Mouse (Mus musculus) C2C12 (cell line): Measurements from ENCODE around the gene Eif5a. TPM values are rescaled to one million over a fixed set of nuclear protein-coding genes. Genes with fewer than 3 reads are reported as not detected.

ENCODE experiments used
- H3K27me3 ChIP-seq: one replicate; pipeline ENCODE4 v1.6.1; 2011; ENCODE audit not compliant: control insufficient read depth, insufficient read depth, insufficient read length
- H3K36me3 ChIP-seq: one replicate; pipeline ENCODE4 v1.6.1; 2011; ENCODE audit not compliant: control insufficient read depth, insufficient read depth
- H3K4me3 ChIP-seq: one replicate; pipeline ENCODE4 v1.5.1; 2011; ENCODE audit warnings: mild to moderate bottlenecking, control low read depth; ENCODE audit not compliant: poor library complexity, insufficient read depth, severe bottlenecking
- H3K79me2 ChIP-seq: one replicate; pipeline ENCODE4 v1.6.1; 2011; ENCODE audit not compliant: control insufficient read depth, insufficient read depth
- H3K79me3 ChIP-seq: one replicate; pipeline ENCODE4 v1.6.1; 2011; ENCODE audit warnings: low read depth, control low read depth
- H3ac ChIP-seq: one replicate; pipeline ENCODE3; 2011; ENCODE audit warnings: low read depth; ENCODE audit not compliant: control insufficient read depth, insufficient read length
- CEBPB ChIP-seq: IDR thresholded peaks from one replicate; pipeline ENCODE4 v1.6.1; 2011; ENCODE audit warnings: low read depth, mild to moderate bottlenecking, control low read depth, moderate library complexity
- CTCF ChIP-seq: IDR thresholded peaks from one replicate; pipeline ENCODE4 v1.5.1; 2011; ENCODE audit not compliant: control insufficient read depth, insufficient read depth, insufficient read length
- FOSL1 ChIP-seq: IDR thresholded peaks from one replicate; pipeline ENCODE4 v1.8.0; 2011; ENCODE audit warnings: mild to moderate bottlenecking, low read length; ENCODE audit not compliant: poor library complexity, insufficient read depth, severe bottlenecking
- MAX ChIP-seq: IDR thresholded peaks from one replicate; pipeline ENCODE4 v1.6.1; 2011; ENCODE audit warnings: mild to moderate bottlenecking, control low read depth
- MYOD1 ChIP-seq: IDR thresholded peaks from one replicate; pipeline ENCODE4 v1.6.1; 2011; ENCODE audit warnings: low read depth; ENCODE audit not compliant: control insufficient read depth, insufficient read length
- MYOG ChIP-seq: IDR thresholded peaks from one replicate; pipeline ENCODE4 v1.6.1; 2011; ENCODE audit not compliant: control insufficient read depth, insufficient read length; ENCODE audit errors: extremely low read depth
- USF1 ChIP-seq: IDR thresholded peaks from one replicate; pipeline ENCODE4 v1.6.1; 2011; ENCODE audit warnings: low read depth, mild to moderate bottlenecking, control low read depth, moderate library complexity
- polyA plus RNA-seq: library from polyadenylated mRNA; unstranded; fragments of >200 nt; fragmentation: generic; extraction: Trizol; gene quantifications from one replicate; pipeline ENCODE4 v1.2.1, GENCODE M21; 2012; ENCODE audit warnings: missing spikeins

The Eif5a gene
- polyA plus RNA-seq, 1 experiment: 2,142 TPM

- Histone ChIP-seq H3K36me3 (no peaks in the 10 kb centered on the region), H3K27me3 (no peaks in the 10 kb centered on the region), H3K79me2 (peaks cover 27% of the 10 kb centered on the region), H3ac (no peak overlapping the region), H3K4me3 (no peak overlapping the region), H3K79me3 (peaks cover 24% of the 10 kb centered on the region)
- TF ChIP-seq FOSL1: no peak
- no peak for TF ChIP-seq CEBPB
- TF ChIP-seq CTCF: no peak
- no peak for TF ChIP-seq MYOG
- TF ChIP-seq USF1: no peak
- TF ChIP-seq MYOD1: no peak
- no peak for TF ChIP-seq MAX
These were observed 38.7 kb downstream of the Eif5a start for GRCm38 (mm10) chr11:69883066-69883465.

GRCm38 (mm10) chr11:69881787-69882670, 39.7 kb downstream of the Eif5a start:
- Histone ChIP-seq H3K36me3 (no peaks in the 10 kb centered on the region), H3K4me3 (peak overlapping the region; percentile 68), H3K79me3 (peaks cover 28% of the 10 kb centered on the region), H3K27me3 (no peaks in the 10 kb centered on the region), H3ac (peak overlapping the region; percentile 60), H3K79me2 (peaks cover 36% of the 10 kb centered on the region)
- TF ChIP-seq MYOG: no peak
- TF ChIP-seq CTCF: no peak
- TF ChIP-seq FOSL1: no peak
- no peak for TF ChIP-seq CEBPB
- TF ChIP-seq USF1: no peak
- TF ChIP-seq MYOD1: no peak
- TF ChIP-seq MAX: no peak

DNA sequence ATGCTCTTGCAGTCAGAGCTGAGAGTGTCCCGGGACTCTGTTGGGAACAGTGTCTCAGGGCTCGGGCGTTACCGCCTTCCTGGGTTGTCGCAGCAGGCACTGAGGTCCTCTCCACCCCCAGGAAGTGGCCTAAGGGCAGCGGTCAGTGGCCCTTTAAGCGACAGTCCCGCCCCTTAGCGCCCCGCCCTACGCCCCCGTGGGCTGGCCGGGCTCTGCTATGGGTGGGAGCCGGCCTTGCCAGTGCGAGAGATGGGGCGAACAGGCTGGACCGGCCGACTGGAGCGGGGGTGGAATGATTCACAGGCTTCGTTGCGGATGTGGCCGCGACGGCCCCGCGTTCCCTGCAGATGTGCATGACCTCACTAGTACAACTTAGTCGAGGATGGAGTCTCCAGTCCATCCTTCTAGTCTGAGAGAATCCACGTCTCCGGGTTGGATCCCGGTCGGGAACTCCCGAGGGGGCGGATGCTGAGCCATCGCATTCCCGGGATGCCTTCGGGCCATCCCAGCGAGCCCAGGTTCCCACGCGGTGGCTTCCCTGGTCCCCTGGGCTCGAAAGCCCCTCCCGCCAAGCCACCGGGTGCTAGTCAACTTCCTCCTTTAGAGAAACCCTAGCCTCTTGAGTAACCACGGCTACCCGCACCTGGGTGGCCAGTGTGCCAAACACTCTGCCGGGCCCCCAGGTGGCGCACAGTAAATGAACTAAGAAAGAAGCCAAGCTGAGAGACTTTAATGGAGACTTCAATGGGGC, 40.7 kb downstream of the Eif5a start, which contains the start of gene Kctd11:
Gene Kctd11, minus strand, starts transcription at position 554 of the 751 bp plus-strand sequence.
- H3K36me3 ChIP-seq: no peaks in the 10 kb centered on the region
- peaks cover 28% of the 10 kb centered on the region for H3K79me3 ChIP-seq
- peak within 1 kb of the TSS; percentile 68 for H3K4me3 ChIP-seq
- no peaks in the 10 kb centered on the region for H3K27me3 ChIP-seq
- peak within 1 kb of the TSS; percentile 80 for H3ac ChIP-seq
- TF ChIP-seq USF1 (no peak), MAX (peak; percentile 59)
- peaks cover 36% of the 10 kb centered on the region for H3K79me2 ChIP-seq

DNA sequence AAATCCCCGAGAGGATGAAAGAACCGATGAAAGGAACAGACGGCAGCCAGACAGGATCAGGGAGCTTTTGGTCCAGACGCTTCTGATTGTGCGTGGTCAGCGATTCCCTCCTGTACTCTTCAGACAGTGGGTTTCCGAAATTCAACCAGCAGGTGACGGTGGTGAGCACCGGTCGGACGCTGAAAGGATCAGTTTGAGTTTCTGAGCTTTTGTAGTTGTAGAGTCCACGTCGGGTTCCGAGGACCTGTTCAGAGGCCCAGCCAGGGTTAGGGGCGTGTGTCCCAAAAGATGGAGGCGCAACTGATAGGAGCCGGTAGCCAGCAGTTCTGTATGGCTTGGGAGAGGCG, 41.3 kb downstream of the Eif5a start:
- Histone ChIP-seq H3K79me3 (peaks cover 28% of the 10 kb centered on the region), H3K27me3 (no peaks in the 10 kb centered on the region), H3K79me2 (peaks cover 36% of the 10 kb centered on the region), H3K4me3 (peak overlapping the region; percentile 68), H3ac (peak overlapping the region; percentile 80), H3K36me3 (no peaks in the 10 kb centered on the region)
- TF ChIP-seq MYOG (no peak), USF1 (no peak), CTCF (peak; percentile 55), CEBPB (no peak), MYOD1 (no peak), FOSL1 (no peak), MAX (no peak)

- peak overlapping the region; percentile 80 for H3ac ChIP-seq
These were observed 42.0 kb downstream of the Eif5a start for GRCm38 (mm10) chr11:69879711-69880110.

DNA sequence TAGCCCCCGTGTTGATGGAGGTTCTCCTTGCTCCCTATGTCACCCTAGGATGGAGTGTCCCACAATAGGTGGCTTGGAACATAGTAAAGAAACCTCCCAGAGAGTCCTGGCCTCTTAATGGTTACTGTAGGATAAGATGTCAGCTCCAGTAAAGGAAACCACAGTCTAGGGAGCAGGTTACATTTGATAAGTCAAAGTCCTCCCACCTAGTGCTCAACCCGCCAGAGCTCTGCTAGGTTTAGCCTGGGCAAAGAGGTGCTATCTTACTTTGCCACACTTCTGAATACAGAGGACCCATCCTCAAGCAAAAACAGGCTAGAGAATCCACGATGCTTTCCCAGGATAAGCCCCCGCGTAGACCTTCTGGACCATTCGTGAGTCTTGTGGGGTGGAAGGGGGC, 42.8 kb downstream of the Eif5a start:
- H3K4me3 ChIP-seq: peak overlapping the region; percentile 68

More at GRCm38 (mm10) chr11:69879711-69880110, 42.0 kb downstream of the Eif5a start:
- Histone ChIP-seq H3K36me3 (no peaks in the 10 kb centered on the region), H3K79me2 (peaks cover 36% of the 10 kb centered on the region), H3K4me3 (peak overlapping the region; percentile 68), H3K27me3 (no peaks in the 10 kb centered on the region), H3K79me3 (peaks cover 28% of the 10 kb centered on the region)
- TF ChIP-seq MAX (no peak), CTCF (no peak), USF1 (no peak)

More for the DNA sequence above, 42.8 kb downstream of the Eif5a start:
- H3K79me3 ChIP-seq: peaks cover 28% of the 10 kb centered on the region
- H3ac ChIP-seq: peak overlapping the region; percentile 80
- no peaks in the 10 kb centered on the region for H3K36me3 ChIP-seq
- TF ChIP-seq CEBPB (no peak), FOSL1 (no peak)
- peaks cover 36% of the 10 kb centered on the region for H3K79me2 ChIP-seq
- H3K27me3 ChIP-seq: no peaks in the 10 kb centered on the region
